Mouse (Mus musculus) C2C12 (cell line): Measurements from ENCODE around the gene Elfn1.

Experiments used
- CEBPB ChIP-seq: IDR thresholded peaks from one replicate; pipeline ENCODE4 v1.6.1; 2011; ENCODE audit warnings: low read depth, mild to moderate bottlenecking, control low read depth, moderate library complexity
- MYOD1 ChIP-seq: IDR thresholded peaks from one replicate; pipeline ENCODE4 v1.6.1; 2011; ENCODE audit warnings: low read depth; ENCODE audit not compliant: control insufficient read depth, insufficient read length

GRCm38 (mm10) chr5:139907714-139908242, at the start of gene Elfn1:
- TF ChIP-seq CEBPB (no peak), MYOD1 (no peak)
